19 mouse cellular contexts compared by ENCODE assay signal in genomic region chr6:56876870-56877269, GRCm38 (mm10). TPM values are rescaled to one million over a fixed set of nuclear protein-coding genes. Genes with fewer than 3 reads are reported as not detected.
A peak's percentile ranks its signal among the peaks of the same experiment; 100 is the strongest.
DNase-seq lines count a peak whose midpoint lies in the region; ATAC-seq and TF ChIP-seq lines count a peak whose summit lies in the region.
"Had no signal": no experiment of that assay in that cellular context is flagged by ENCODE, and none has a peak within 500 bp of the region (broad histone marks: within the 10 kb centered on the region; RNA-seq: fewer than 3 reads in every experiment).

No protein-coding gene starts in this region.

- DNase-seq in frontal cortex, adult 2 months (ENCODE audit: extremely low spot score in 1 of 2, low spot score in 1 of 2), result peak; percentile 51 to 55
- no peak for DNase-seq in frontal cortex, postnatal 10 days (ENCODE audit: low spot score in 2 of 2)
- peak; percentile 55 for DNase-seq in right cerebral cortex, adult 18-20 months
- no peak for DNase-seq in right cerebral cortex, postnatal 14 days
- DNase-seq in left cerebral cortex, postnatal 36 days (ENCODE audit: low spot score in 2 of 2), result peak; percentile 32 to 35
- DNase-seq in stomach, postnatal 0 days (ENCODE audit: low spot score), result peak; percentile 49
- no peak for DNase-seq in lung, postnatal 36 days
- no peak for DNase-seq in kidney, adult 18-20 months
- DNase-seq: cerebellum, postnatal 25 days; gastrocnemius, adult 2 months; heart, adult 18-20 months; kidney, adult 11 months; kidney, postnatal 4 days had no signal

- no peaks in the 10 kb centered on the region for H3K9me3 ChIP-seq in stomach, postnatal 0 days (ENCODE audit: control insufficient read depth, low read length)
- H3K9me3 ChIP-seq: embryonic facial prominence, embryonic 13.5 days; forebrain, embryonic 10.5 days; heart, embryonic 15.5 days; midbrain, embryonic 10.5 days had no signal

- no peak for TF ChIP-seq EP300 in stomach, postnatal 0 days (optimal IDR thresholded peaks at IDR 0.05)

- no peaks in the 10 kb centered on the region for H3K27me3 ChIP-seq in stomach, postnatal 0 days (ENCODE audit: control insufficient read depth, insufficient read depth, low read length)
- H3K27me3 ChIP-seq: embryonic facial prominence, embryonic 13.5 days; heart, embryonic 15.5 days; Patski had no signal

- no peaks in the 10 kb centered on the region; the same call in 1 of the 2 replicates for H3K36me3 ChIP-seq in stomach, postnatal 0 days (ENCODE audit: control insufficient read depth, insufficient read depth, low read length)

- H3K4me2 ChIP-seq in stomach, postnatal 0 days (replicated peaks; ENCODE audit: low read depth), result no peak overlapping the region
- H3K4me2 ChIP-seq: embryonic facial prominence, embryonic 13.5 days; heart, embryonic 15.5 days had no signal

- no peak overlapping the region for H3K4me3 ChIP-seq in stomach, postnatal 0 days (ENCODE audit: low read depth, low read length)
- H3K4me3 ChIP-seq: embryonic facial prominence, embryonic 13.5 days; forebrain, embryonic 10.5 days; gastrocnemius, adult 2 months; heart, embryonic 15.5 days; midbrain, embryonic 10.5 days had no signal

- H3K4me1 ChIP-seq in stomach, postnatal 0 days (replicated peaks; ENCODE audit: control insufficient read depth, insufficient read depth), result no peaks in the 10 kb centered on the region
- H3K4me1 ChIP-seq: embryonic facial prominence, embryonic 13.5 days; forebrain, embryonic 10.5 days; midbrain, embryonic 10.5 days had no signal

- no peak overlapping the region for H3K9ac ChIP-seq in stomach, postnatal 0 days (ENCODE audit: low read length)
- H3K9ac ChIP-seq: embryonic facial prominence, embryonic 13.5 days; heart, embryonic 15.5 days had no signal

- intact Hi-C loops in left cerebral cortex, postnatal 36 days (cut with DNase I), result no loop called here

- peak; percentile 85 for ATAC-seq in stomach, postnatal 0 days (ENCODE audit: low FRiP score, low TSS enrichment)
- ATAC-seq: lung, postnatal 0 days; Patski had no signal

- TF ChIP-seq CTCF in stomach, postnatal 0 days (IDR thresholded peaks at IDR 0.05; ENCODE audit: low read depth), result no peak

- 82% methylated on average over 4 of the region's 4 CpGs for WGBS in stomach, postnatal 0 days

- peak overlapping the region; percentile 56; the same call in 1 of the 2 replicates for H3K27ac ChIP-seq in stomach, postnatal 0 days (replicated peaks)
- H3K27ac ChIP-seq: embryonic facial prominence, embryonic 13.5 days; forebrain, embryonic 10.5 days; gastrocnemius, adult 2 months; heart, embryonic 15.5 days; midbrain, embryonic 10.5 days had no signal

RNA-seq across cellular contexts. Expression of gene Fkbp9, which starts 45.0 kb away (rescaled TPM):
- 29.6 and 31.0 TPM in 2 replicates for polyA plus RNA-seq in frontal cortex, adult 2 months (2012; rRNA removed)
- 10 to 100 TPM; 26.7 to 29.0 TPM for total RNA-seq in left cerebral cortex, postnatal 36 days (2021)
- polyA plus RNA-seq in stomach, postnatal 0 days (2015; fragmentation: Nextera tagmentation; extraction: Ambion mirVana), result 80.5 and 85.8 TPM in 2 replicates

RNA-seq across cellular contexts. Expression of gene Nt5c3, which starts 46.9 kb away (rescaled TPM):
- 44.5 and 52.0 TPM in 2 replicates for polyA plus RNA-seq in frontal cortex, adult 2 months (2012; rRNA removed)
- 10 to 100 TPM; 52.3 to 52.9 TPM for total RNA-seq in left cerebral cortex, postnatal 36 days (2021)
- 123 and 124 TPM in 2 replicates for polyA plus RNA-seq in stomach, postnatal 0 days (2015; fragmentation: Nextera tagmentation; extraction: Ambion mirVana)

RNA-seq across cellular contexts. Expression of gene Vmn1r4, which starts 46.9 kb away (rescaled TPM):
- polyA plus RNA-seq in frontal cortex, adult 2 months (2012; rRNA removed), result 0.28 and 0.34 TPM in 2 replicates
- total RNA-seq in left cerebral cortex, postnatal 36 days (2021), result under 1 TPM; 0.15 to 0.57 TPM
- polyA plus RNA-seq in stomach, postnatal 0 days (2015; fragmentation: Nextera tagmentation; extraction: Ambion mirVana), result 0.12 and 0.29 TPM in 2 replicates
- total RNA-seq: gastrocnemius, adult 2 months had no signal

Comparison
In these comparisons a context has a peak if more than half of its experiments do, and no peak if none do; other contexts are left out.
1. DNase-seq: peak in frontal cortex, adult 2 months (2 of 2), right cerebral cortex, adult 18-20 months (single experiment), left cerebral cortex, postnatal 36 days (2 of 2) and stomach, postnatal 0 days (single experiment); none in frontal cortex, postnatal 10 days (0 of 2), right cerebral cortex, postnatal 14 days (single experiment), lung, postnatal 36 days (single experiment) and kidney, adult 18-20 months (single experiment).